Mouse (Mus musculus) megakaryocyte, embryonic 14.5 days (primary cell): ENCODE measurements around the gene Tars2.

Experiments used
- FLI1 ChIP-seq: IDR thresholded peaks from 2 replicates; pipeline ENCODE4 v1.6.1; 2012; ENCODE audit warnings: low read length, inconsistent platforms, mixed read lengths
- GATA1 ChIP-seq: IDR thresholded peaks from 3 replicates; pipeline ENCODE4 v1.6.1; 2012; ENCODE audit warnings: mixed read lengths, low read length, inconsistent platforms, borderline replicate concordance

- TF ChIP-seq GATA1 (no peak), FLI1 (no peak)
Measured at GRCm38 (mm10) chr3:95794299-95794698, 34.3 kb upstream of the Tars2 start.
